Mouse (Mus musculus) adrenal gland, postnatal 4 days (tissue): ENCODE results near the gene Lima1. TPM values are rescaled to one million over a fixed set of nuclear protein-coding genes. Genes with fewer than 3 reads are reported as not detected.

Experiments
- DNase-seq, 2 experiments: peaks; one replicate each; pipeline ENCODE4 v3.0.0; 2021 to 2022; ENCODE audit warnings: low spot score in 2 of 2, mixed read lengths in 2 of 2
- total RNA-seq, 2 experiments: library from RNA; stranded (reverse); gene quantifications; 2 replicates each; pipeline ENCODE4 v1.2.3; 2021

Lima1 gene
- total RNA-seq, 2 experiments from 2014 or later: 51.0 to 51.9 TPM

- DNase-seq: no peak
Measured at GRCm38 (mm10) chr15:99872543-99872942, 2.7 kb downstream of the Lima1 start.

DNA sequence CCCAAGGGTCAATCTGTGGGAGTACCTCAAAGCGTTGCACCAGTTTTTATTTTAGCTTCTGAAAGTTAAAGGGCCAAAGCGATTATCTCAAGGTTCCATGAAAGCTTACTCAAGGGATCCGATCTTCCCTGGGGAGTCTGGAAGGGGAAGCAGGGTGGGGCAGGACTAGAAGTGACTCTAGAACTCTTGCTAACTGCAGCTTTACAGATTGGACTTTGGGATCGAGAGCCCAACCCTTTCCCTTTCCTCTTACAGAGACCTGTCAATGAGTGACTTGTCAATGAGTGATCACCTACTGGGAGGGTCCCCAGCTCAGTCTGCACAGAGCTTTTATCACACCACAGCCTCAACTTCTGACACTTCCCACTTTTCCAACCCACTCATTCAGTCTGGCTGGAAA lies 7.6 kb downstream of the Lima1 start:
- no peak for DNase-seq

GRCm38 (mm10) chr15:99866450-99867221 lies 8.6 kb downstream of the Lima1 start:
- DNase-seq: no peak

DNA sequence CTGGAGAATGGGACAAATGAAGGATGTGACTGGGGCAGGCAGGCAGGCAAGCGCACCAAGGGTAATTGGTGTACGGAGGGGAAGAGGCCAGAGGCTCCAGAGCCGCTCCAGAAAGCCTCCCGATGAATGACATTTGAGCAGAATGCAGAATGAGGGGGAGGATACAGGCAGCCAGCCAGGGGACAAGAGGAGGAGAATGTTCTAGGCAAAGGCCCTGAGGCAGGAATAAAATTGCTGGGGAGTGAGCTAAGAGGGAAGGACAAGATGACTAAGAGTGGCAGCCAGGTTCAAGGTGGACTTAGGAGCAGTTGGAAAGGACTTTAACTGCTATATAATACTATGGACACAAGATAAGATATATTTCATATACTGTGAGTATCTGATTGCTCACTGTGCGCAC lies 9.3 kb downstream of the Lima1 start:
- DNase-seq: peak in 1 of 2 experiments; percentile 18

GRCm38 (mm10) chr15:99865494-99865941 lies 9.7 kb downstream of the Lima1 start:
- no peak for DNase-seq

- no peak for DNase-seq
Measured at GRCm38 (mm10) chr15:99865046-99865445, 10.2 kb downstream of the Lima1 start.

- DNase-seq: no peak
Measured at GRCm38 (mm10) chr15:99863786-99864185, 11.5 kb downstream of the Lima1 start.

GRCm38 (mm10) chr15:99863358-99863757 lies 11.9 kb downstream of the Lima1 start:
- no peak for DNase-seq

GRCm38 (mm10) chr15:99862473-99862872 lies 12.8 kb downstream of the Lima1 start:
- DNase-seq: no peak

DNA sequence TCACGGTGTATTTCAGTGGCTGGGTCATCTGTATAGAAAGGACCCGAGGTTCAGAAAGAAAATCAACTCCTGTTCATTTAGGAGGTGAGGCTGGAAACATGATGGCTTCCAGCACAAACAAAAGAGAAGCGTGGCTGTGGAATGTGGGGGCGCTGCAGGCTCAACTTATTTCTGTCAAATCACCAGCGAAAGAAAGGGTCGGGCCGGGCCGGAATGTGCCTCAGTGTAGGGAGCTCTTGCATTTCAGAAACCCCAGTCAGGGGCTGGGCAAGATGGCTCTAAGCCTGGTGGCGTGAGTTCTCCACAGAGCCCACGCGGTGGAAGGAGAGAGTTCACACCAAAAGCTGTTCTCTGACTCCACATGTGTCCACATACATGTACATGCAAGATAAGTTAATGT lies 13.3 kb downstream of the Lima1 start:
- DNase-seq: no peak

DNA sequence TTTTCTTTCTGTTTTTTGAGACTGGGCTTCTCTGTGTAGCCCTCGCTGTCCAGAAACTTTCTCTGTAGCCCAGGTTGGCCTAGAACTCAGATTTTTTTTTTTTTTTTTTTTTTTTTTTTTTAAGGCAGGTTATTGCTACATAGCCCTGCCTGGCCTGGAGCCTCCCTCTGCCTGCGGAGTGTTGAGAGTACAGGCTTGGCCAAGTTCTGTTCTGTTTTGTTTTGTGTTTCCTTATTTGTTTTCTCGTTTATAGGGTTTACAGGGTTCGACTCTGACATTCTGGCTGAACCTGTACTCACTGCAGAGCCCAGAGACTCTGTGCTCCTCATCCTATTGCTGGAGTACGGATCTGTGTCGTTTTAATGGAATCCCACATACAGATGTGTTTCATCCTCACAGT lies 13.7 kb downstream of the Lima1 start:
- no peak for DNase-seq

DNA sequence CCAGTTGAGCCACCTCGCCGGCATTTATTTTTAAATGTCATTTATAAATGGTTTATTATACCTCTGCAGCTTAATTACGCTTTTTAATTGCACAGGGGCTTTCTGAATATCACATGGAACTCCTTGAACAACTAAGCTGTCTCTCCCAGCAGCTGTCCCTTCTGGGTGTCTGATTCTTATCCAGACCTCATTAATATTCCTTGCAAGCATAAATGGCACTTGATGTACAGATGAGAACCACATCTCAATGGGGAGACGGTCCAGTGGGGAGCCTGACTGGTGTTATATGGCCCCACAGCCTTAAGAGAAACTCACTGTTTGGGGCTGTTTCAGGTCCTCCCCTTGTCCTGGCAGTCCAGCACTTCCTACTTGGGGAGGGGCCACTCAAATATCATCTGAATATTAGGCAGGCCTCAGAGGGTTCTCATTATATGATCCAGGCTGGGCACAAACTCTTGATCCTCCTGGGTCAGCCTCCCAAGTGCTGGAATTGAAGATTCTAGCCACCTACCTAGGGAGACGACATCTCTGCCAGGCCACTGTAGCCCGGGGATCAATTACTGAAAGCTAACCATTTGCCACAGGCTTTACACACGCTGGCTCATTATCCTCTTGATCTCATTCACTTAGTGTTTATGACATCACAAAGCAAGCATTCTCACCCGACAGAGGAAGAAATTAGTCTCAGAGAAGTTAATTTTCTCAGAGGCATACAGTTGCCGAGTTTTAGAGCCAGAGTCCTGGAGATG lies 15.4 kb downstream of the Lima1 start:
- no peak for DNase-seq

- DNase-seq: no peak
Measured at GRCm38 (mm10) chr15:99857479-99857878, 17.8 kb downstream of the Lima1 start.

GRCm38 (mm10) chr15:99855119-99855518 lies 20.1 kb downstream of the Lima1 start:
- no peak for DNase-seq

DNA sequence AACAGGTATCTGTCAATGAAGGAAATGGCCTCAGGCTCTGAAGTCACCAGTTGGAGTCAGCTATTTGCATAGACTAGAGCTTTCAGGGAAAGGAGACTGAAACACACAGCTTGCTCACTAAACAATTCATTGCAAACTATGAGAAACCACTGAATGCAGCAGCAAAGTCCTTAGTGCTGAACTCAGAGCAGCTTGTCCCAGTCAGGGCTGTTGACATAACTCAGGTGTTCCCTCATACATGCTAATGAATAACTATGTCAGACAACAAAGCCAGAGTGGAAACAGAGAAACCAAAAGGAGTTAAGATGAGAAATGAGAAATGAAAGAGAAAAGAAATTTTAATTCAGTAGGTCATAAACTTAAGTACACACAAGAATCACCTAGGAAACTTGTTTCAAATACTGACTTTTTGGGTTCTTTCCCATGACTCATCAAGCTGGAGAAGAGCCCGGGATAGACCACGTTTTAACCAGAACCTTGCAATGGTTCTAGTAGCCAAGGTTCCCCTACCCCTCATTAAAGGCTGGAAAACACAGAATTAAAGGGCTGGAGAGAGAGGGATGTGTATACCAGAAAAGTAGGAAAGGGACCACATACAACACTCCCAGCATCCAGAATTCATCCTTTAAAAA lies 22.5 kb downstream of the Lima1 start:
- DNase-seq: no peak

- DNase-seq: no peak
Measured at GRCm38 (mm10) chr15:99850265-99850664, 25.0 kb downstream of the Lima1 start.

- DNase-seq: no peak
Measured at GRCm38 (mm10) chr15:99847937-99848336, 27.3 kb downstream of the Lima1 start.

- no peak for DNase-seq
Measured at GRCm38 (mm10) chr15:99847207-99847881, 27.9 kb downstream of the Lima1 start.

GRCm38 (mm10) chr15:99846633-99847032 lies 28.6 kb downstream of the Lima1 start:
- no peak for DNase-seq

GRCm38 (mm10) chr15:99843856-99844255 lies 31.4 kb downstream of the Lima1 start:
- DNase-seq: no peak

DNA sequence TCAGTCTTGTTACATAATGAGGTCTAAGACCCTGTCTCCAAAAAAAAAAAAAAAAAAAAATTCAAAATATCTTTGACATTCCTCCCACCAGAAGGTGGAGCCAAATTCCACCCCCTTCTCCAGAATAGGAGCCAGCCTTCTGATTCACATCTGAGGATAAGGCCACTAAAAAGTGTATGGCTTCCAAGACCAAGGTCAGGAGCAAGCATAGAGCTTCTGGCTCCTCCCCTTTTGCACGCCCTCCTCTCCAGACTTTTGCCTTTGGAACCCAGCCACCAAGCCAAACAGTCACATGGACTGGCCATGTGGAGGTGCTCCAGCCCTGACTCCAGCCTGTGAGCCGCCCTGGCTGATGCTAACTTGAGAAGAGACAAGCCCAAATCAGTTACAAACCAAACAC lies 35.3 kb downstream of the Lima1 start:
- DNase-seq: peak in 1 of 2 experiments; percentile 45
